Mouse (Mus musculus): ENCODE measurements at regions not wholly inside any gene's neighbourhood (a gene's known extent, or its start where the extent isn't known, plus 50 kb on each side); places are given as distances from the start of the nearest gene placed in this dataset.

DNA sequence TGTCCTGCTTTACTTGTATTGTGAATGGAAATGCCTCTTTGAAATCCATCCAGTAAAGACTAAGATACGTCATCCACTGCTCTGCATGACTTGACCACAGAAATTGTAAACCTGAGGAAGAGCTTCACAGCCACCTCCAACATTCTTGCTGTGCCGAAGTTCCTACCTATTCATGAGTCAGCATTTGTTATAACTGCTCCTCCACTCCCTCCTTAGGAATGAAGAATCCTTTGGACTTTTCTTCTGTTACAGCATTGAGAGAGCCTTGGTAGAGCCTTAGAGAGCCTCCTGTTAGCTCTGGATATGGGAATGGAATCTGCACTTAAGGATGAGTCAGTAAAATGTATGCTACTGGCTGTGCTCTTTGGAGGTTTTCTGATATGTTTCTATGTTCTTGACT lies 750.5 kb upstream of the Gcfc2 start:
- DNase-seq: no peak

DNA sequence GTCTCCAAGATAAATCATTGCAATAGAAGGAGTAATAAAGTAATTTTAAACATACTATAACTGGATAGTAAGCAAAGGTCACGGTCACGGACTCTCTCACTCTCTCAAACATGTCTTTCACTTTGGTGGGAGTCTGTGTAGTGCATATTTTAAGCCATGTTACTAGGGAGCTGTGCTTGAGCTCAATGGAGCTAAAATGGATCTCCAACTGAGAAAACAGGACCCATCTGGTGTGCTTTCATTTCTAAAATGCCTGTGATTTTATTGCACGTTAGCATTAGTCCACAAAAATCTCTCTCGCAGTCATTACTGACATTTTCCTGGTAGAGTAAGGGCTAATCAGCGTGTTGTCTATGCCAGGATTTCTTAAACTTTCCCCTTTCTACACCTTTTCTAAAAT lies 733.3 kb upstream of the Gcfc2 start:
- no peak for DNase-seq

DNA sequence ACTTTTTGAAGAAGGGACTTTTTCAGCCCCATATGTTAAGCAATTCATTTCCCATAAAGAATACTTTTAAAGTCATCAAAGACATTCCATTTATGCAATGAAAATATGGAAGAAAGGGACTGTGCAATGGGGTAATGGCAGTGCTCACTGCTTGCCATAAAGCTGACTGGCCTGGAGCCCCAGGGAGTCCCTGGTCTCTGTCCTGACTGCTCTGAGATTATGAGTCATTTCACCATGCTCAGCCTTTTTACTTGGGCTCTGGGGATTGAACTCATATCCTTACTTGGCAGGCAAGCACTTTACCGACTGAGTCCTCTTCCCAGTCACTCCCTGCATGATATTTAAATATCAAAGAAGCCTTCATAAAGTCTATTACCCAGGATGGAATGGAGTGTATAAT lies 712.9 kb upstream of the Gcfc2 start:
- DNase-seq: no peak

DNA sequence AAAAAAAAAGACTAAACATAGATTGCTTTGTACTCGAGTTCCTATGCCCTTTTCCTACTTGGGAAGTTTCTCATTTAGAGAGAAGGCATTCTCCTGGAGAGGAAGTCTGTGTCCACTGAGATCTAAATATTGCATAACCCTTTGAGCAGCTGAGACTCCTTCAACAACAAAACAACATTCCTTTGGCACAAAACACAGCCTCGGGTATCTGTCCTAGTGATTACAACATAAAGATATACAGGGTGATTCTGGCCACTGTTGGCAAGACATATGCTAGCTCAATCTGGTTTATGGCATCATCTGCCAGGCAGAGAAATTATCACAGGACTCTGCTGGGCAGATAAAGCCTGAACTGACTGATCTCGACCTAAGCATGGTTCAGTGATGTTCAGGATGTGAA lies 692.7 kb upstream of the Gcfc2 start:
- DNase-seq: no peak

DNA sequence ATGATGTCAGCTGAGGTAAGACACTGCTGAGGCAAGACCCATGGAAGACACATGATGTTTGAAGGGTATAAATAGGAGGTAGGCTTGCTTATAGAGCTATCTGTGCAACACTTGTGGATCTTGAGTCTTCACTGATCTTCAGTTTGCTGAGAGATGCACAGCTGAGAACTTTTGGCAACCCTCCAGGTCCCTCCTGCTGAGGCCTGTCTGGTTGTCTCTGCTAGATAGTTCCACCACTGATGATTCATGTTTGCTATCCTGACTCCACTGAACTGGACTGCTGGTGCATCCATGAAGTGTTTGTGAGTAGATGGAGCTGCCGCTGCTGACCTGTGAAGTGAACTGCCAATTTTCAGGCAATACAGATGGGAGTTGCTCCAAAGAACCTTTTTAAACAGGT lies 663.6 kb upstream of the Gcfc2 start:
- peak; percentile 15 to 25 for DNase-seq

All from kidney, postnatal 4 days (tissue).